Mouse (Mus musculus) NIH3T3 (cell line): ENCODE results near the gene Zfp367.
A peak's percentile ranks its signal among the peaks of the same experiment; 100 is the strongest.

ENCODE experiments used
- DNase-seq: peaks from one replicate; pipeline ENCODE4 v3.0.0-alpha.2; 2012; ENCODE audit warnings: low read depth

The Zfp367 gene

GRCm38 (mm10) chr13:64153083-64153682, at the start of gene Zfp367:
Zfp367 (minus strand) TSS chr13:64153202.
- DNase-seq, result peak; percentile 98

DNA sequence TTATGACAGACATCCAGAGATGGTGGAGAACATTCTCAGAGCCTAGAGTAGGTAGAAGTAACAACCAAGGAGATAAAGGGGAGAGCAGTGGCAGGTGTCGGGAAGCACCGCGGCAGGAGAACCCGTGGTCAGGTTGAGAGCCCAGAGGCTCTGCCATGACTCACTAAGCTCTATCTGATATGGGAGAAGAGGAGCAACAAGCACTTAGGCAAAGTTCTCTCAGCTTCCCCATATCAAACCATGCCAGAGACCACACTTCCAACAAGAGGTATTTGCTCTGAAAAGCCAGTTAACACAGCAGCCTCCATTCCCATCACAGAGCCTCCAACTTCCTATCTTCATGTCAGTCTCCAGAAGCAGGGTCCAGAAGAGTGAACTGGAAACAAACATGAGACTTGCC, 47.9 kb upstream of the Zfp367 start:
- no peak for DNase-seq

DNA sequence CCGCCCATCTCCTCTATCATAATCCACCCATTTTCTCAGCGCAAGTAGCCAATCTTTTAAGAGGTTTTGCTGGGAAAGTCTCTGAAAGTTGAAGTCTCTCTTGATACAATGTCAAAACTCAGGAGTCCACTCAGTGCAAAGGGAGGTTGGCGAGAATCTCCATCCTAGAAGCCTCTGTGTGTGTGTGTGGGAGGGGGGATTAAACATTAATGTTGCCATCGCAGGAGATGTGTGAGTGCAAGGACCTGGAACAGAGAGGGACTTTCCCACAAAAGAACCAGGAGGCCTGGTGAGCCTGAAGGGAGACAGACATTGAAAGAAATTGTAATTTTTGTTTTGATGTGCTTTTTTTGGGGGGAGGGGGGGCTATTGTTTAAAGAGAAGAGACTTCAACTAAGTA, 45.3 kb upstream of the Zfp367 start:
- DNase-seq, result no peak

- no peak for DNase-seq
Measured at GRCm38 (mm10) chr13:64197899-64198298, 44.9 kb upstream of the Zfp367 start.

GRCm38 (mm10) chr13:64187065-64187464, 34.1 kb upstream of the Zfp367 start:
- no peak for DNase-seq

GRCm38 (mm10) chr13:64186516-64186915, 33.5 kb upstream of the Zfp367 start:
- DNase-seq, result no peak

DNA sequence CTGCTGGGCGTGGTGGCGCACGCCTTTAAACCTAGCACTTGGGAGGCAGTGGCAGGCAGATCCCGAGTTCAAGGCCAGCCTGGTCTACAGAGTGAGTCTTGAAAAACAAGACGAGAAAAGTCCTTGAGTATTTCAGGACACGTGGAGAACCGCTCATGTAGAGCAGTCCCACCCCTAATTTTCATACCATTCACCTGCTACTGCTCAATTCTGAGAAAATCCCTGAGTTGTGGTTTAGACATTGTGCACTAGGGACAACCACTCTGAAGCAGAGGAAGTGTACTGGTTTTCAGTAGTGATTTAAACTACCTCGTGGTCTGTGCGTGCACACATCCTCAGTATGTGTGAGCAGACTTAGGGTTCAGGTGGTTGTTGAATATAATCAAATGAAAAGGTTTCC, 32.6 kb upstream of the Zfp367 start:
- no peak for DNase-seq

DNA sequence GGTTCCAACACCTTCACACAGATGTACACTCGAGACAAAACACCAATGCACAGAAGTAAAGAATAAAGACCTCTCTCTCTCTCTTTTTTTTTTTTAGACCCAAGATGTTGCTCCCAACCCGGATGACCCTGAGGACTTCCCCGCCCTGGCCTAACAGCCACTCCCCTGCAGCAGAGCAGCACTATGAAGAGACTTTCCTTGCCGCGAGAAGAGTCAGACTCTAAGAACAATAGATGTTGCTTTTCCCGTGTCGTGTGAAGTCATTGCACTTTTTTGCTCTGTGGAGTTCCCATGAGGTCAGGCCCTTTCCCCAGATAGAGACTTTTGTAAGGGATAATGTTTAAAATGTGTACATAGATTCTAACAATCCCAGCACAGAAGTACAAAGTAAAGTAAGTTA, 32.2 kb upstream of the Zfp367 start:
- no peak for DNase-seq

- DNase-seq, result no peak
Measured at GRCm38 (mm10) chr13:64184361-64184760, 31.4 kb upstream of the Zfp367 start.

DNA sequence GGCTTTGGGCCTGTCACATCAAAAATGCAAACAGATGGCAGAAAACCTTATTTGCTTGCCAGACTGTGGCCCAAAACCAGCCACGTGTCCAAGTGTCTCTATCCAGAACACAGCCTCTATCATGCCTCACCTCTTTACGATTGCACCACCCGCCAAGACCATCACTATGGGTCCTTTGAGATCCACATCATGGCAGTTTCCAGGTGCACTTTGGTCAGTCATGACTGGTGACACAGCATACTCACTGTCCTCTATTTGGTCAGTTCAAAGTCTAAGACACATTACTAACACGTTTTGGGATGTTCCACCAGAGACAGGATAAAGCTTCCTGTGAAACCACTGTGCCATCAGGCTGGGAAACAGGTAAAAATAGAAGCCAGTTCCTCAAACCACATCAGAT, 30.6 kb upstream of the Zfp367 start:
- DNase-seq, result no peak

GRCm38 (mm10) chr13:64182091-64182490, 29.1 kb upstream of the Zfp367 start:
- peak; percentile 19 for DNase-seq

DNA sequence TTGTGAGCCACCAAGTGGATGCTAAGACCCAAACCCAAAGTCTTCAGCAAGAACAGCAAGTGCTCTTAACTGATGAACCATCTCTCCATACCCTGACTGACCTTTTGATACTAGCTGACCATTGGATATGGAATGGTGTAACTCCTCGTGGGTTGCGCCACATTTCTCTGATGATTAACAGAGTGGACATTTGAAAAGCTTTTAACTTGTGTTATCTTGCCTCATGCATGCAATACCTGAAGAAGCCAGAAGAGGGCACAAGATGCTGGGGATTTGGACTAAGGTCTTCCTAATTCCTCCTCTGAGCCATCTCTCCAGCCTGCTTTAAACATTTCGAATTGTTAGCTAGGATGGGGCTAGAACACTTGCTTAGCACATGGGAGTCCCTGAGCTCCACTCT, 27.9 kb upstream of the Zfp367 start:
- DNase-seq, result peak; percentile 85

DNA sequence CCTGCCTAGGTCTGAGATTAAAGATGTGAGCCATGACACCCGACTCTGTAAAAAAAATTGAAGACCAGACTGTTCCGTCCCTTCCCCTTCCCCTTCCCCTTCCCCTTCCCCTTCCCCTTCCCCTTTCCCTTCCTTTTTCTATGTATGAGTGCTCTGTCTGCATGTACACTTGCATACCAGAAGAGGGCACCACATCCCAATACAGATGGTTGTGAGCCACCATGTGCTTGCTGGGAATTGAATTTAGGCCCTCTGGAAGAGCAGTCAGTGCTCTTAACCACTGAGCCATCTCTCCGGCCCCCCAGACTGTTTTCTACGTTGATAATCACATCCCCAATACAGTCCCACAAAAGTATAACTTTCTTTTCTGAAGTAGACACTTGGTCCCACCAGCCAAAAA, 27.3 kb upstream of the Zfp367 start:
- DNase-seq, result peak; percentile 31

DNA sequence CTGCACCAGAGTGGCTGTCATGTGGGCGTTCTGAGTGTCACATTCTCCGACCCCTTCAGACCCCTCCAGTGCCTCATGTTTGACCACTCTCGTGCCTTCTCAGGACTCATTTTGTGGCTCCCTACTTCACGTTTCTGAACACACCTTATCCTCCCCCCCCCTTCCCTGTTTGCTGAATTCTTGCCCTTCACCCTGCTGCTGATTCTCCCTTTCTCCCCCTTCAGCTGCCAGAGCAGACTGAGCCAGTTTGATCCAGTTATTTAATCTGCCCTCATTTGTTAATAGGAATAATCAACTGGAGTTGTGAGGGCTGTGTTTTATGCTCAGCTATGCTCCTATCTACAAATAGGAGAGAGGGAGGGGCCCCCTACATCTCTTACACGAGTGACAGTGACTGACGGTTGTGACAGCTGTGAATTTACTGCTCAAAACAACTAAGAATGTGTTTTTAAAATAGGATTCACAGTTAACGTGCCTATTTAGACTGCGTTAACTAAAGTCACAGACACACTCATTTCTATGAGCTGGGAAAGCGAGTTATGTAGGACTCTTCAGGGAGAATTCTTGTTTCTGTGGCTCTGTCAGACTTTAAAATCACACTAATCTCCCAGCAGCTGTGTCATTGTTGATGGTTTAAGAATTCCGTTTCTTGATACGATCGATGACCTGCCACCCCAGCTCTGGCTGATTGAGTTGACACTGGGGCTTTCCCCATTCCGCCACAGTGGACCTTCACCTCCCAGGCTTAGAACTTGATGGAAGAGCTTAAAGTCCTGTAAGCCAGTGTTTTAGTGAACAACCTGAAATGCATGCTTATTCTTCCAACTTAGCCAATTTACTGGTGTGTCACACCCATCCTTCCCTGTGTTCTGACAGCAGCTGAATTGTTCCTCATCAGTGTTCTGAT, 26.0 kb upstream of the Zfp367 start:
- no peak for DNase-seq

DNA sequence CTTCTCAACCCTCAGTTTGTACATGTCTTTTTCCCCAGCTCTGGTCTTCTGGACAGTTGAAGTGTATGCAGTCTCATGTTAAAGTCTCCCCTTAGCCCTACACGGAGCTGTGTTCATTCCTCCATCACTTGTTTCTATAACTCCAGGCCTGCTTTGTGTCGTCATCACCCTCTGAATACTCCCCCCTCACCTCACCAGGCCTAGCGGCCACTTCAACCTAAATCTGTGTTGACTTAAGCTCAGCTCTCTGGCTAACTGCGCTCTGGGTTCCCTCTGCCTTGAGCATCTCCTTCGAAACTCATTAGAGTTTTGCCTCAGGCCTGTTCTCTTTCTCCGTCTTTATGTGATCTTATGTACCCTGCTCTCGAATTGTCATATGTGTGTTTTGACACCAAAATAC, 25.0 kb upstream of the Zfp367 start:
- DNase-seq, result no peak

- no peak for DNase-seq
Measured at GRCm38 (mm10) chr13:64169746-64170145, 16.7 kb upstream of the Zfp367 start.

- DNase-seq, result no peak
Measured at GRCm38 (mm10) chr13:64163147-64163715, 10.2 kb upstream of the Zfp367 start.

DNA sequence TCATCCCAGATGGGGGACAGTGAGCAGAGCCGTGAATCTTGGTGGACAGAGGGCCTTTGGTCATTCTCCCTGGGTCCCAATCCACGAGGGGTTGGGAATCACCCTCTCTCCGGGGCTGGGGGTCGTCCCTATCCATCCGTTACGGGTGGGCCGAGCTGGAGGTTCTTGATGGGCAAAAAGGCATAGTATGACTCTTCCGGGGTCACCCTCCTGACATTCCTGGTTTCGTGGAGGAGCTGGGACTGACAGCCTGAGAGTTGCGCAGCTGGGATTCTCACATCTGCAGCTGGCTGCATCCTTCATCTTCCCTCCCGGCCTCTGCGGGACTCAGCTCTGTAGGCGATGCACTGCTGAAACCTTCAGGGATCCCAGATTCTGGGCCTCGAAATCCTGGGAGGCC, 9.6 kb upstream of the Zfp367 start:
- peak; percentile 29 for DNase-seq

- DNase-seq, result no peak
Measured at GRCm38 (mm10) chr13:64161916-64162611, 9.1 kb upstream of the Zfp367 start.

- peak; percentile 98 for DNase-seq
Measured at GRCm38 (mm10) chr13:64161548-64161915, 8.5 kb upstream of the Zfp367 start, which contains the start of gene Habp4. Habp4 (plus strand) TSS chr13:64161824.

DNA sequence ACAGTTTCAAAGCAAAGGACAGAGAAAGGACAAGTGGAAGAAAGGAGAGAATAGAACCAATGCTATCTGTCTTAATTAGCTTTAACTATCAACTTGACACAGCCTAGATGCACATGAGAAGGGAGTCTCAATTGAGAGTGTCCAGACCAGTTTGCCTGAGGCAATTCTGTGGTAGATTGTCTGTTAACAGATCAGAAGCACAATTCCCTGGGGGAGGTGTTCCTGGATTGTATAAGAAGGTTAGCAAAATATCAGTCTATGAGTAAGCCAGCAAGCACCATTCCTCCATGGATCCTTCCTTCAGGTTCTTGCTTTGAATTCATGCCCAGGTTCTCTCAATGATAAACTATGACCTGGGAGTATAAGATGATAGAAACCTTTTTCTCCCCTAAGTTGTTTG, 4.0 kb upstream of the Zfp367 start:
- peak; percentile 34 for DNase-seq

GRCm38 (mm10) chr13:64155171-64155571, 2.2 kb upstream of the Zfp367 start:
- peak; percentile 80 for DNase-seq

DNA sequence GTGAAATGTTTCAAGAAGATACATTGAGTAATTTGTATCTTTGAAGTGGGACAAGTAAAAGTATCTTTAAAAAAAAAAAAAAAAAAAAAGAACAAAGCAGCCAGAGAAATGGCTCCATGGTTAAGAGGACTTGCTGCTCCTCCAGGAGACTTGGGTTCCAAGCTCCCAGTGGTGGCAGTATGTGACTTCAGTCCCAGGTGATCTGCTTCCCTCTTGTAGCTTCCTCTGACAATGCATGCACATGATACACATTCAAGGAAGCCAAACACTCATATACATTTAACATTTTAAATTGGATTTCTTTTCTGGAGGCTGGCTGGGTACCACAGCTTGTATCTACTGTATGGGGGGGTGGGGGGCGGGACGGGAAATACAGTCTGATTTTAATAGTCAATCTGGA, 1.6 kb upstream of the Zfp367 start:
- peak; percentile 12 for DNase-seq
